Mouse (Mus musculus): Measurements from ENCODE around the gene Srf. TPM values are rescaled to one million over a fixed set of nuclear protein-coding genes. Genes with fewer than 3 reads are reported as not detected.

Gene Srf
- 67.0 and 67.3 TPM in 2 replicates for total RNA-seq (2014; rRNA removed)
- 3.0 and 3.8 TPM in 2 replicates for polyA plus RNA-seq (2015; fragmentation: Nextera tagmentation; extraction: Ambion mirVana)

GRCm38 (mm10) chr17:46555673-46556583 lies at the start of gene Srf:
Gene Srf, minus strand, starts transcription at chr17:46556175.
- peaks cover 19% of the 10 kb centered on the region; the same call in 1 of the 2 replicates for H3K4me1 ChIP-seq (ENCODE audit: insufficient read depth, low read length)
- no peaks in the 10 kb centered on the region for H3K9me3 ChIP-seq (ENCODE audit: low read length)
- DNase-seq (ENCODE audit: low spot score) (peak; percentile 99), ATAC-seq (peak; percentile 95)
- TF ChIP-seq CTCF (IDR thresholded peaks at IDR 0.05; ENCODE audit: low read depth), result peak; percentile 22; the same call in 1 of the 2 replicates
- H3K36me3 ChIP-seq (ENCODE audit: insufficient read depth, low read length), result peaks cover 11% of the 10 kb centered on the region; the same call in 1 of the 2 replicates
- H3K27ac ChIP-seq, result peak within 1 kb of the TSS; percentile 96
- under 1% methylated on average over 72 of the region's 87 CpGs for WGBS
- no peaks in the 10 kb centered on the region for H3K27me3 ChIP-seq (ENCODE audit: insufficient read depth, low read length)
- H3K4me2 ChIP-seq (ENCODE audit: low read depth, low read length), result peak within 1 kb of the TSS; percentile 91
- H3K9ac ChIP-seq (replicated peaks; ENCODE audit: low read length), result peak within 1 kb of the TSS; percentile 100
- H3K4me3 ChIP-seq (ENCODE audit: low read length), result peak within 1 kb of the TSS; percentile 100

DNA sequence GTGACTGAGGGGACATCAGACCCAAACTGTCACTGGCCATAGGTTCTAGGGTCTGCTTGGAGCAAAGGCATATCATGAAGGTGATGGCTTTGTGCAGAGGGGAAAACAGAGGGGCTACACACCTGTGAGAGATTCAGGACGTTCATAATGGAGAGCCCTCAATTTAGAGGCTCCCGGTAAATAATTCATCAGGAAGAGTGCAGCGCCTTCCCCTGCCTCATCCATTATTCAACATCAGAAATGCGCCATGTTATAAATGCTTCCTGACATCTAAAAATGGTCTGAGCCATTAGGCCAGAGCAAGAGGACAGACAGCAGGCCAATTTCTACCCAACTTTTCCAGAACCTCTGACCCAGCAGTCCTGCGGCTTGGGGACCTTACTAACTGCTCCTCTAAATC lies 49.2 kb upstream of the Srf start:
- 56% methylated on average over 5 of the region's 5 CpGs for WGBS
- H3K27me3 ChIP-seq (ENCODE audit: insufficient read depth, low read length), result no peaks in the 10 kb centered on the region
- DNase-seq (ENCODE audit: low spot score) (no peak), ATAC-seq (no peak)
- no peaks in the 10 kb centered on the region for H3K36me3 ChIP-seq (ENCODE audit: insufficient read depth, low read length)
- no peak overlapping the region for H3K27ac ChIP-seq
- no peak overlapping the region for H3K4me3 ChIP-seq (ENCODE audit: low read length)
- no peak for TF ChIP-seq CTCF (IDR thresholded peaks at IDR 0.05; ENCODE audit: low read depth)
- no peak overlapping the region for H3K4me2 ChIP-seq (ENCODE audit: low read depth, low read length)
- no peaks in the 10 kb centered on the region for H3K4me1 ChIP-seq (ENCODE audit: insufficient read depth, low read length)
- no peaks in the 10 kb centered on the region for H3K9me3 ChIP-seq (ENCODE audit: low read length)
- H3K9ac ChIP-seq (replicated peaks; ENCODE audit: low read length), result no peak overlapping the region

GRCm38 (mm10) chr17:46603229-46603628 lies 47.3 kb upstream of the Srf start:
- no peak; the same call in 1 of the 2 replicates for TF ChIP-seq CTCF (IDR thresholded peaks at IDR 0.05; ENCODE audit: low read depth)
- Histone ChIP-seq H3K27ac (no peak overlapping the region), H3K36me3 (ENCODE audit: insufficient read depth, low read length) (no peaks in the 10 kb centered on the region), H3K27me3 (ENCODE audit: insufficient read depth, low read length) (no peaks in the 10 kb centered on the region), H3K4me2 (ENCODE audit: low read depth, low read length) (no peak overlapping the region), H3K9me3 (ENCODE audit: low read length) (no peaks in the 10 kb centered on the region), H3K9ac (replicated peaks; ENCODE audit: low read length) (no peak overlapping the region), H3K4me1 (ENCODE audit: insufficient read depth, low read length) (no peaks in the 10 kb centered on the region), H3K4me3 (ENCODE audit: low read length) (no peak overlapping the region)
- 97% methylated on average over 4 of the region's 4 CpGs for WGBS
- no peak for DNase-seq (ENCODE audit: low spot score)
- ATAC-seq, result no peak

DNA sequence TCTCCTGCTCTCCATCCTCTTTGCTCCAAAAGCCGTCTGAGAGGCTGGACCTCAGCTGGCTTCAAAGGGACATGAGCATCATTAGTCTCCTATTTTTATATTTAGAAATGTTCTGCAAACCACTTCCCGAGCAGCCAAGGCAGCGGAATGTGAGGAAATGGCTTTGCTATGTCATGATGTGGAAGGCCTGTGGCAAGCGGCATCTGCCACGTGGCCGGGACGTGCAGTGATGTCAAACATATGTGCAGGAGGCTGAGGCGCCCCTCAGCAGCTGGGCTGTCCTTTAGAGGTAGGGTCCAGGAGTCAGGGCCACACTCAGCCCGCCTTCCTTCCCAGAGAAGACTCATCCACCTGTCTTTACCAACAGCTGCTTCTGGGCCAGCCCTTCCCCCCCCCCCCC lies 46.2 kb upstream of the Srf start:
- 74% methylated on average over 9 of the region's 9 CpGs for WGBS
- Histone ChIP-seq H3K36me3 (ENCODE audit: insufficient read depth, low read length) (no peaks in the 10 kb centered on the region), H3K9me3 (ENCODE audit: low read length) (no peaks in the 10 kb centered on the region), H3K4me3 (ENCODE audit: low read length) (no peak overlapping the region), H3K9ac (replicated peaks; ENCODE audit: low read length) (no peak overlapping the region), H3K4me2 (ENCODE audit: low read depth, low read length) (no peak overlapping the region), H3K27ac (no peak overlapping the region), H3K4me1 (ENCODE audit: insufficient read depth, low read length) (no peaks in the 10 kb centered on the region), H3K27me3 (ENCODE audit: insufficient read depth, low read length) (no peaks in the 10 kb centered on the region)
- TF ChIP-seq CTCF (IDR thresholded peaks at IDR 0.05; ENCODE audit: low read depth), result no peak
- DNase-seq (ENCODE audit: low spot score), result no peak
- ATAC-seq, result no peak

DNA sequence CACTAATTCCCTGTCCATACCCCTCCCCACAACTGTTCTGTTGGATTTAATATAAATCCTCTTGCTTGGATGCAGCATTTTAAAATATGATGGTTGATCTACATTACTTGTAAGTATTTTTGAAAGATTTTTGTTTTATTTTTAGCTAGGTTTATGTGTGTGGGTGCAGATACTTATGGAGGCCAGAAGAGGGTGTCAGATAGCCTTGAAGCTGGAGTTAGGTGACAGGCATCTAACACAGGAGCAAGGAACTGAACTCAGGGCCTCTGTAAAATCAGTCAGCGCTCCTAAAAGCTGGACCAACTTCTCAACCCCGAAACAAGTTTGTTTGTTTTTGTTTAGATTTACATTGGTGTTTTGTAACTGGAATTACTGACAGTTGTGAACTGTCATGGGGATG lies 44.6 kb upstream of the Srf start:
- Histone ChIP-seq H3K36me3 (ENCODE audit: insufficient read depth, low read length) (no peaks in the 10 kb centered on the region), H3K27me3 (ENCODE audit: insufficient read depth, low read length) (no peaks in the 10 kb centered on the region), H3K9ac (replicated peaks; ENCODE audit: low read length) (no peak overlapping the region), H3K4me2 (ENCODE audit: low read depth, low read length) (no peak overlapping the region), H3K27ac (no peak overlapping the region), H3K4me1 (ENCODE audit: insufficient read depth, low read length) (no peaks in the 10 kb centered on the region), H3K9me3 (ENCODE audit: low read length) (no peaks in the 10 kb centered on the region), H3K4me3 (ENCODE audit: low read length) (no peak overlapping the region)
- 0 out of 2 replicates have a peak, but pooled peaks have one; percentile 20 for TF ChIP-seq CTCF (IDR thresholded peaks at IDR 0.05; ENCODE audit: low read depth)
- 91% methylated on average over 2 of the region's 2 CpGs for WGBS
- no peak for DNase-seq (ENCODE audit: low spot score)
- no peak for ATAC-seq

GRCm38 (mm10) chr17:46598963-46599362 lies 43.0 kb upstream of the Srf start:
- Histone ChIP-seq H3K9me3 (ENCODE audit: low read length) (no peaks in the 10 kb centered on the region), H3K4me1 (ENCODE audit: insufficient read depth, low read length) (no peaks in the 10 kb centered on the region), H3K36me3 (ENCODE audit: insufficient read depth, low read length) (no peaks in the 10 kb centered on the region), H3K27ac (no peak overlapping the region), H3K4me2 (ENCODE audit: low read depth, low read length) (no peak overlapping the region), H3K9ac (replicated peaks; ENCODE audit: low read length) (no peak overlapping the region), H3K27me3 (ENCODE audit: insufficient read depth, low read length) (no peaks in the 10 kb centered on the region), H3K4me3 (ENCODE audit: low read length) (no peak overlapping the region)
- no peak for DNase-seq (ENCODE audit: low spot score)
- no peak for TF ChIP-seq CTCF (IDR thresholded peaks at IDR 0.05; ENCODE audit: low read depth)
- no peak for ATAC-seq
- WGBS, result 85% methylated on average over 4 of the region's 4 CpGs

DNA sequence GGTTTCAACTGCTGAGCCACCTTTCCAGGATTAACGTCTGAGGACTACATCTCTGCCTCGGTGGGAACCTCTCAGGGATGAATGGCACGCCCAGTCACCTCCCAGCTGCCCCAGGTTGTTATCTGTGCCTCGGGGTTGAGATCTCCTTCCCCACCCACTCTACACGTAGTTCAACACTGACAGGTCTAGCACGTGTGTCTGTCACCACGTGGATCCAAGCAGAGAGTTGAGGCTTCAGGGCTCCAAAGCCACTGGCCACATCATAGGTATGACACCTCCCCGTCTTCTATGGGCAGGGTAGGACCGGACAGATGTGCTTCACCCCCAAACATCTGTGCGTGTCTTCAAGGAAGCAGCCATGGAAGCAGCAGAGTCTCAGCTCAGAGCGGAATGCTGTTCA lies 42.0 kb upstream of the Srf start:
- Histone ChIP-seq H3K27me3 (ENCODE audit: insufficient read depth, low read length) (no peaks in the 10 kb centered on the region), H3K4me1 (ENCODE audit: insufficient read depth, low read length) (no peaks in the 10 kb centered on the region), H3K4me2 (ENCODE audit: low read depth, low read length) (no peak overlapping the region), H3K4me3 (ENCODE audit: low read length) (no peak overlapping the region), H3K9ac (replicated peaks; ENCODE audit: low read length) (no peak overlapping the region), H3K9me3 (ENCODE audit: low read length) (no peaks in the 10 kb centered on the region), H3K36me3 (ENCODE audit: insufficient read depth, low read length) (no peaks in the 10 kb centered on the region), H3K27ac (no peak overlapping the region)
- DNase-seq (ENCODE audit: low spot score), result no peak
- 94% methylated on average over 11 of the region's 11 CpGs for WGBS
- no peak for ATAC-seq
- TF ChIP-seq CTCF (IDR thresholded peaks at IDR 0.05; ENCODE audit: low read depth), result no peak
